Mouse (Mus musculus) testis, adult 2 months (tissue): Measurements from ENCODE around the gene Btaf1.

Experiments used
- CTCF ChIP-seq: fragments of 200-500 bp; IDR thresholded peaks from 2 replicates; pipeline ENCODE4 v1.5.1; 2012; ENCODE audit warnings: low read depth, mild to moderate bottlenecking, inconsistent platforms, low read length, moderate library complexity; ENCODE audit not compliant: control insufficient read depth, insufficient read depth, insufficient replicate concordance
- POLR2A ChIP-seq: fragments of 200-500 bp; IDR thresholded peaks from 2 replicates; pipeline ENCODE4 v1.6.1; 2012; ENCODE audit warnings: low read depth, mild to moderate bottlenecking, inconsistent platforms, low read length, moderate library complexity; ENCODE audit not compliant: control insufficient read depth

- TF ChIP-seq CTCF (no peak), POLR2A (no peak)
Observed at GRCm38 (mm10) chr19:36932097-36932496, 6.2 kb downstream of the Btaf1 start.
